Mouse (Mus musculus): ENCODE measurements around the gene Gm26661.

- TF ChIP-seq MYC (IDR thresholded peaks at IDR 0.05; ENCODE audit: low read depth, low read length) (no peak), EP300 (IDR thresholded peaks at IDR 0.05; ENCODE audit: low read depth in 1 of 2, low read length in 2 of 2) (no peak), POLR2A (IDR thresholded peaks at IDR 0.05; ENCODE audit: control insufficient read depth in 1 of 2, insufficient read depth in 1 of 2, low read depth in 1 of 2, low read length in 2 of 2, poor library complexity in 1 of 2) (no peak), POLR2AphosphoS2 (IDR thresholded peaks at IDR 0.05; ENCODE audit: low read length) (no peak), RAD21 (IDR thresholded peaks at IDR 0.05; ENCODE audit: low read depth, low read length) (no peak), TBP (IDR thresholded peaks at IDR 0.05; ENCODE audit: low read depth, low read length) (no peak)
These were observed 26.5 kb downstream of the Gm26661 start, which contains the start of gene Flnb for GRCm38 (mm10) chr14:7817770-7818462.
